Mouse (Mus musculus): Measurements from ENCODE around the gene St8sia1.

DNA sequence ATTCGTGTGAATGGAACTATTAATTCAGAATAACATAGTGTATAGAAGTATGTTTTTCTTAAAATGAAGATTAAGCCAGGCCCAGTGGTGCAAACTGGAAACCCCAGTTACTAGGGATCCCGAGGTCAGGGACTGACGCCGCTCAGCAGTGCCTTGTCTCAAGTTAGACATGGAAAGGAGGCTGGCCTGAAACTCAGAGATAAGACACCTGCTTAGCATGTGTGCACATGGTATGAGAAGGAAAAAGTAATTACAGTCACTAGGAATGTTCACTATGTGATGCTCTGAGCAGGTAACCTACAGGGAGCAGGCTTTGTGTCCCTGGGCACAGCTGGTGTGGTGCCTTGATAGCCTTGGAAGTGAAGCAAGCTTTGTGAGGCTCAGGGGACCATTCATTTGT, 192.6 kb downstream of the St8sia1 start:
- TF ChIP-seq CTCF (IDR thresholded peaks at IDR 0.05; ENCODE audit: control insufficient read depth, insufficient read depth, insufficient replicate concordance, low read depth, low read length) (no peak), POLR2A (IDR thresholded peaks at IDR 0.05; ENCODE audit: control insufficient read depth, low read depth, low read length) (no peak)
